Mouse (Mus musculus) CH12.LX (cell line): ENCODE measurements around the gene Kmt2a. TPM values are rescaled to one million over a fixed set of nuclear protein-coding genes. Genes with fewer than 3 reads are reported as not detected.
A peak's percentile ranks its signal among the peaks of the same experiment; 100 is the strongest.

Experiments used
- DNase-seq: peaks from one replicate; pipeline ENCODE4 v3.0.0-alpha.2; 2013; ENCODE audit errors: extremely low read depth
- H3K27ac ChIP-seq: 2 replicates; pipeline ENCODE4 v1.5.1; 2012; ENCODE audit warnings: low read depth, mild to moderate bottlenecking, control low read depth, moderate library complexity; ENCODE audit not compliant: insufficient read depth
- H3K27me3 ChIP-seq: replicated peaks from 2 replicates; pipeline ENCODE3; 2012; ENCODE audit warnings: inconsistent platforms
- H3K36me3 ChIP-seq, 2 experiments: replicated peaks in 1 of 2; 2 replicates each; pipeline versions ENCODE3 to v1.6.1; 2012; ENCODE audit warnings: inconsistent platforms in 1 of 2, low read length in 1 of 2, mild to moderate bottlenecking in 1 of 2, mixed read lengths in 1 of 2, moderate library complexity in 1 of 2; ENCODE audit not compliant: control insufficient read depth in 1 of 2, insufficient read depth in 1 of 2
- H3K4me1 ChIP-seq, 2 experiments: 2 replicates each; pipeline ENCODE4 v1.6.1; 2012; ENCODE audit warnings: inconsistent platforms in 1 of 2, moderate library complexity in 1 of 2; ENCODE audit not compliant: insufficient read depth in 2 of 2, control insufficient read depth in 1 of 2
- H3K4me2 ChIP-seq: 2 replicates; pipeline ENCODE4 v1.6.1; 2012; ENCODE audit warnings: low read depth, mild to moderate bottlenecking, control low read depth; ENCODE audit not compliant: poor library complexity, insufficient read depth, severe bottlenecking
- H3K4me3 ChIP-seq, 3 experiments: fragments of 150-350 bp in 1 of 3; sonication (generic) in 1 of 3; replicated peaks in 1 of 3; 2 replicates each; pipeline versions ENCODE3 to v1.5.1; 2011 to 2012; ENCODE audit warnings: low read depth in 2 of 3, low read length in 2 of 3, mild to moderate bottlenecking in 2 of 3, moderate library complexity in 2 of 3, control low read depth in 1 of 3, improper control_type of control experiment in 1 of 3, inconsistent platforms in 1 of 3, mixed read lengths in 1 of 3; ENCODE audit not compliant: poor library complexity in 1 of 3
- H3K79me2 ChIP-seq: replicated peaks from 2 replicates; pipeline ENCODE4 v1.6.1; 2012; ENCODE audit warnings: mild to moderate bottlenecking, moderate library complexity; ENCODE audit not compliant: control insufficient read depth, poor library complexity, insufficient read depth, severe bottlenecking; ENCODE audit errors: extremely low read depth
- H3K9ac ChIP-seq: 2 replicates; pipeline ENCODE4 v1.6.1; 2012; ENCODE audit warnings: low read depth, mild to moderate bottlenecking, control low read depth, moderate library complexity; ENCODE audit not compliant: insufficient read depth
- H3K9me3 ChIP-seq: replicated peaks from 2 replicates; pipeline ENCODE3; 2012; ENCODE audit warnings: low read length, inconsistent platforms, mixed read lengths
- BHLHE40 ChIP-seq: IDR thresholded peaks from 2 replicates; pipeline ENCODE4 v1.6.1; 2011; ENCODE audit warnings: mild to moderate bottlenecking, low read depth, low read length, improper control_type of control experiment
- CHD1 ChIP-seq: IDR thresholded peaks from 2 replicates; pipeline ENCODE4 v1.6.1; 2012; ENCODE audit warnings: low read depth, low read length, improper control_type of control experiment, inconsistent platforms
- E2F4 ChIP-seq: IDR thresholded peaks from 2 replicates; pipeline ENCODE4 v1.6.1; 2011; ENCODE audit warnings: low read depth, low read length, improper control_type of control experiment; ENCODE audit not compliant: insufficient replicate concordance
- ELF1 ChIP-seq: IDR thresholded peaks from 2 replicates; pipeline ENCODE4 v1.6.1; 2014; ENCODE audit warnings: low read depth, mild to moderate bottlenecking, inconsistent platforms, low read length, improper control_type of control experiment
- HCFC1 ChIP-seq: IDR thresholded peaks from 2 replicates; pipeline ENCODE4 v1.6.1; 2012; ENCODE audit warnings: low read depth, mild to moderate bottlenecking, inconsistent platforms, low read length, improper control_type of control experiment
- KAT2A ChIP-seq: IDR thresholded peaks from 2 replicates; pipeline ENCODE4 v1.6.1; 2012; ENCODE audit warnings: low read length, improper control_type of control experiment, inconsistent platforms; ENCODE audit not compliant: insufficient replicate concordance
- MAFK ChIP-seq: IDR thresholded peaks from 2 replicates; pipeline ENCODE4 v1.6.1; 2011; ENCODE audit warnings: low read length, improper control_type of control experiment; ENCODE audit not compliant: insufficient replicate concordance
- MAZ ChIP-seq: IDR thresholded peaks from 2 replicates; pipeline ENCODE4 v1.6.1; 2012; ENCODE audit warnings: low read depth, mild to moderate bottlenecking, inconsistent platforms, low read length, improper control_type of control experiment, moderate library complexity
- MEF2A ChIP-seq: IDR thresholded peaks from 2 replicates; pipeline ENCODE4 v1.6.1; 2014; ENCODE audit warnings: low read depth, mild to moderate bottlenecking, inconsistent platforms, low read length, improper control_type of control experiment, borderline replicate concordance
- MXI1 ChIP-seq: IDR thresholded peaks from 2 replicates; pipeline ENCODE4 v1.6.1; 2011; ENCODE audit warnings: mild to moderate bottlenecking, low read depth, low read length, improper control_type of control experiment
- NELFE ChIP-seq: IDR thresholded peaks from 2 replicates; pipeline ENCODE4 v1.6.1; 2011; ENCODE audit warnings: low read depth, low read length, improper control_type of control experiment
- NRF1 ChIP-seq: IDR thresholded peaks from 2 replicates; pipeline ENCODE4 v1.6.1; 2014; ENCODE audit warnings: low read depth, mild to moderate bottlenecking, inconsistent platforms, low read length, improper control_type of control experiment, moderate library complexity
- POLR2A ChIP-seq: IDR thresholded peaks from 2 replicates; pipeline ENCODE4 v1.6.1; 2011; ENCODE audit warnings: low read depth, mild to moderate bottlenecking, improper control_type of control experiment, low read length
- POLR2AphosphoS2 ChIP-seq: IDR thresholded peaks from 2 replicates; pipeline ENCODE4 v1.6.1; 2011; ENCODE audit warnings: low read depth, low read length, improper control_type of control experiment
- RAD21 ChIP-seq: IDR thresholded peaks from 2 replicates; pipeline ENCODE4 v1.6.1; 2011; ENCODE audit warnings: low read depth, mild to moderate bottlenecking, low read length, improper control_type of control experiment, moderate library complexity
- TBP ChIP-seq: conservative IDR thresholded peaks from 2 replicates; pipeline ENCODE4 v1.6.1; 2011; ENCODE audit warnings: low read depth, low read length, improper control_type of control experiment
- TCF12 ChIP-seq: IDR thresholded peaks from 2 replicates; pipeline ENCODE4 v1.6.1; 2014; ENCODE audit warnings: low read depth, mild to moderate bottlenecking, inconsistent platforms, low read length, improper control_type of control experiment
- UBTF ChIP-seq: IDR thresholded peaks from 2 replicates; pipeline ENCODE4 v1.6.1; 2012; ENCODE audit warnings: low read depth, mild to moderate bottlenecking, inconsistent platforms, low read length, improper control_type of control experiment, moderate library complexity
- USF2 ChIP-seq: conservative IDR thresholded peaks from 2 replicates; pipeline ENCODE4 v1.6.1; 2011; ENCODE audit warnings: low read depth, low read length, improper control_type of control experiment
- ZC3H11A ChIP-seq: IDR thresholded peaks from 2 replicates; pipeline ENCODE4 v1.6.1; 2012; ENCODE audit warnings: low read depth, mild to moderate bottlenecking, inconsistent platforms, low read length, improper control_type of control experiment
- ZKSCAN1 ChIP-seq: IDR thresholded peaks from 2 replicates; pipeline ENCODE4 v1.6.1; 2012; ENCODE audit warnings: low read depth, inconsistent platforms, low read length, improper control_type of control experiment, borderline replicate concordance
- ZMIZ1 ChIP-seq: IDR thresholded peaks from 2 replicates; pipeline ENCODE4 v1.6.1; 2012; ENCODE audit warnings: low read depth, mild to moderate bottlenecking, inconsistent platforms, low read length, improper control_type of control experiment
- ZNF384 ChIP-seq: IDR thresholded peaks from 2 replicates; pipeline ENCODE4 v1.6.1; 2012; ENCODE audit warnings: low read depth, low read length, improper control_type of control experiment, inconsistent platforms
- dilution Hi-C: fragments of 300-500 bp; cut with MboI; formaldehyde crosslinking; loops from 2 replicates; pipeline ENCODE4 v1.14.3; 2020; ENCODE audit warnings: low sequenced_read_pairs; ENCODE audit not compliant: extremely low pct_unique_long_range_greater_than_20kb, extremely low pct_ligation_motif_present
- in situ Hi-C: fragments of 300-500 bp; cut with MboI; formaldehyde crosslinking; loops from 3 replicates; pipeline ENCODE4 v1.14.3; 2019; ENCODE audit warnings: low sequenced_read_pairs, low pct_ligation_motif_present, low pct_unique_long_range_greater_than_20kb, mixed read lengths
- polyA plus RNA-seq: library from polyadenylated mRNA; unstranded; fragments of >175 nt; gene quantifications from 2 replicates; pipeline ENCODE4 v1.2.1, GENCODE M21; 2012; ENCODE audit warnings: low read depth; ENCODE audit not compliant: insufficient read length
- total RNA-seq, 2 experiments: library from RNA; depleted of rRNA; stranded (reverse); fragments of 300-350 nt in 1 of 2; fragments of >200 nt in 1 of 2; gene quantifications; 2 replicates each; pipeline ENCODE4 v1.2.3; 2012 to 2014

Gene Kmt2a
- total and polyA plus RNA-seq, 3 experiments: 2.5 to 21.3 (median 7.2) TPM

GRCm38 (mm10) chr9:44799958-44800324 is 81.2 kb downstream of the Kmt2a start:
- H3K27me3 ChIP-seq: peaks cover 6% of the 10 kb centered on the region
- H3K4me2 ChIP-seq: peak overlapping the region; percentile 12
- dilution Hi-C loops: no loop called here
- in situ Hi-C loops: no loop called here
- no peaks in the 10 kb centered on the region for H3K9me3 ChIP-seq
- DNase-seq: no peak
- H3K9ac ChIP-seq: no peak overlapping the region
- H3K4me1 ChIP-seq: peaks cover 9 to 34% of the 10 kb centered on the region in 2 experiments
- H3K36me3 ChIP-seq: peaks cover 3 to 7% of the 10 kb centered on the region in 2 experiments
- H3K4me3 ChIP-seq: peak overlapping the region in 1 of 3 experiments; percentile 59
- no peaks in the 10 kb centered on the region for H3K79me2 ChIP-seq
- no peak overlapping the region for H3K27ac ChIP-seq
- TF ChIP-seq E2F4 (no peak), MAFK (no peak), ZKSCAN1 (no peak), MEF2A (no peak), RAD21 (no peak), UBTF (no peak), BHLHE40 (no peak), ZNF384 (no peak), USF2 (no peak), CHD1 (no peak), KAT2A (no peak), NRF1 (no peak), ZC3H11A (no peak)

- peaks cover 9 to 34% of the 10 kb centered on the region in 2 experiments for H3K4me1 ChIP-seq
- in situ Hi-C loops (no loop called here), dilution Hi-C loops (no loop called here)
- TF ChIP-seq MAZ (peak; percentile 56; the same call in 1 of the 2 replicates), ELF1 (peak; percentile 55), ZMIZ1 (peak; percentile 29; the same call in 1 of the 2 replicates), TBP (0 out of 2 replicates have a peak, but pooled peaks have one; percentile 49), TCF12 (peak; percentile 68), USF2 (no peak; the same call in 1 of the 2 replicates), HCFC1 (peak; percentile 32; the same call in 1 of the 2 replicates), NRF1 (peak; percentile 52; the same call in 1 of the 2 replicates), POLR2AphosphoS2 (no peak), ZKSCAN1 (no peak), POLR2A (peak; percentile 84), MXI1 (0 out of 2 replicates have a peak, but pooled peaks have one; percentile 50), NELFE (peak; percentile 50; the same call in 1 of the 2 replicates)
- peak within 1 kb of the TSS; percentile 49 to 71 (median 59) for H3K4me3 ChIP-seq
- no peaks in the 10 kb centered on the region for H3K9me3 ChIP-seq
- peaks cover 6% of the 10 kb centered on the region for H3K27me3 ChIP-seq
- peak within 1 kb of the TSS; percentile 31 for H3K9ac ChIP-seq
- peak; percentile 71 for DNase-seq
- H3K27ac ChIP-seq: no peak within 1 kb of the TSS
- peaks cover 0 to 3% of the 10 kb centered on the region in 2 experiments for H3K36me3 ChIP-seq
- no peaks in the 10 kb centered on the region for H3K79me2 ChIP-seq
- H3K4me2 ChIP-seq: peak within 1 kb of the TSS; percentile 12
Observed at GRCm38 (mm10) chr9:44799102-44799957, 81.8 kb downstream of the Kmt2a start, which contains the start of gene Tmem25. Gene Tmem25 (minus strand): TSS chr9:44799307.
